Mouse (Mus musculus): ENCODE data around the gene Kdelc2. TPM values are rescaled to one million over a fixed set of nuclear protein-coding genes. Genes with fewer than 3 reads are reported as not detected.

Gene Kdelc2
- polyA plus RNA-seq, 1 experiment from 2014 or later = 8.6 TPM

DNA sequence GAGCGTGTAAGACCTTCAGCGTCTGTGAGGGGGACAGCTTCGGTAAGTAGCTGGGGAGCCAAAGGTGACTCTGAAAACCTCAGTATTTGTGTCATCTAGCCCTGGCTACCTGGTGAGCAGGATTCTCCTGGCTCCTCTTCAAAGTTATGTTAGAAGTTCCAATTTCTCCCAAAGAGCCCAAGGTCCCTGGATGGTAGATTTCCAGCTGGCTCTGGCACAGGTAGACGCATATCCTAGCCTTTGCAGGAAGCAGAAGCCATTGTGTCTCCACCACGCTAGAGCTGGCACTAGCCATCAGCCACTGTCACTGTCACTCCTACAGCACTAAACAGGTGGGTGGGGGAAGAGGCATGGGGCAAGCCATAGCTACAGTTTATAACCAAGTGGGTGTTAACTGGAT is 30.7 kb upstream of the Kdelc2 start:
- Histone ChIP-seq H3K4me1 (no peaks in the 10 kb centered on the region), H3K27ac (no peak overlapping the region), H3K4me3 (no peak overlapping the region), H3K27me3 (ENCODE audit: poor library complexity, severe bottlenecking) (no peaks in the 10 kb centered on the region), H3K9me3 (no peaks in the 10 kb centered on the region), H3K36me3 (replicated peaks) (no peaks in the 10 kb centered on the region)
- WGBS = 95% methylated on average over 5 of the region's 5 CpGs
- no peak for DNase-seq (ENCODE audit: extremely low spot score, low spot score)

DNA sequence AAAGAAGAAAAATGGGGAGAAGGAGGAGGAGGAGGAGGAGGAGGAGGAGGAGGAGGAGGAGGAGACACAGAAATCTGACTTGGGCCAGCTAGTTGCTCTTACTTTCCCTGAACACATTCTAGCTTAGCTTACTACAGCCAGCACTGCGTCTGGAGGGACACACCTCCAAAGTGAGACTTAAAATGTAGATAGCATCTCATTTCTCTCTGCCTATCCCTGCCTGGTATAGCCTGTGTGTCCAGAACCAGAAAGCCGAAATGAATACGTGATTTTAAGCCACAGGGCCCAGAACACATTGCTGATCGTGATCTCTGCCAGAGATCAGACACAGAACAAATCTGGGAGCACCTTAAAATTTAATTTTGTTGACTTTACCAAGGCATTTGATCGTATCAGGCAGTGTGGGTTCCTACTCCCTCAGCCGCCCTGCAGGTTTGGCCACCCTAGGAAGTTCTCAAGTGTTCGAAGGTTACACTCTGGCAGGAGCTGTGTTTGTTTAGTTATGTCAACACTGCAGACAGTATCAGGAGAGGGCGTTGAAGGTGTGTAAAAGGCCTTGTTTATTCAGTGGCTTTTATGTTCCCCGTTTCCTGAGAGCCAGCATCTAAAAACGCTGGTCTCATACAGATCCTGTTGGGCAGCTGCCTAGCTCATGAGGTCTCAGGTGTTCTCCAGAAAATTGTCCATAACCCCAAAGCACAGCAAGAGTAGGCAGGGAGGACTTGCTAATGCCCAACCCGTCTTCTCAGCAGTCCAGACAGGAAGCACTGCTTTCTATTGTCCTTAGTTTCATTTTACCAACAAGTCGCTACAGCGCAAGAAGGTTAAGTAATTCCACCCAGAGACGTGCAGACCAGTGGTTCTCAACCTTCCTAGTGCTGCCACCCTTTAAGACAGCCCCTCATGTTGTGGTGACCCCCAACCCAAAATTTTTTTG is 27.3 kb upstream of the Kdelc2 start:
- DNase-seq (ENCODE audit: extremely low spot score, low spot score) = no peak
- H3K4me3 ChIP-seq = no peak overlapping the region
- no peak overlapping the region for H3K27ac ChIP-seq
- H3K9me3 ChIP-seq = no peaks in the 10 kb centered on the region
- no peaks in the 10 kb centered on the region for H3K4me1 ChIP-seq
- H3K36me3 ChIP-seq (replicated peaks) = no peaks in the 10 kb centered on the region
- H3K27me3 ChIP-seq (ENCODE audit: poor library complexity, severe bottlenecking) = no peaks in the 10 kb centered on the region
- WGBS = 78% methylated on average over 14 of the region's 14 CpGs

DNA sequence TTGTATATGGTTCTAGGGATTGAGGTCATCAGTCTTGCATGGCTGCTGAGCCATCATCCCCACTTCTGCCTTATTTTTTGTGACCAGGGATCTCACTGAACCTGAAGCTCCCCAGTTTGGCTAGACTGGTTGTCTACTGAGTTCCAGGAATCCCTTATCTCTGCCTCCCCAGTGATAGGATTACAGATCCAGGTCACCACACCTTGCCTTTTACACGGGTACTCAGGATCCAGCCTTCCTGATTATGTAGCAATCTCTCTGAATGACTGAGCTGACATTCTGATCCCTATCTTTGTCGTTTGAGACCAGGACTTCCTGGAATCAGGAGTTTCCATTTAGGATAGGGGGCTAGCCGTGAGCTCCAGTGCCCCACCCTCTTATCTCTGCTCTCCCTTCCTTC is 12.5 kb upstream of the Kdelc2 start:
- Histone ChIP-seq H3K36me3 (replicated peaks) (no peaks in the 10 kb centered on the region), H3K9me3 (no peaks in the 10 kb centered on the region), H3K4me1 (no peaks in the 10 kb centered on the region), H3K27ac (no peak overlapping the region), H3K4me3 (no peak overlapping the region), H3K27me3 (ENCODE audit: poor library complexity, severe bottlenecking) (no peaks in the 10 kb centered on the region)
- 68% methylated on average over 3 of the region's 3 CpGs for WGBS
- DNase-seq (ENCODE audit: extremely low spot score, low spot score) = no peak

DNA sequence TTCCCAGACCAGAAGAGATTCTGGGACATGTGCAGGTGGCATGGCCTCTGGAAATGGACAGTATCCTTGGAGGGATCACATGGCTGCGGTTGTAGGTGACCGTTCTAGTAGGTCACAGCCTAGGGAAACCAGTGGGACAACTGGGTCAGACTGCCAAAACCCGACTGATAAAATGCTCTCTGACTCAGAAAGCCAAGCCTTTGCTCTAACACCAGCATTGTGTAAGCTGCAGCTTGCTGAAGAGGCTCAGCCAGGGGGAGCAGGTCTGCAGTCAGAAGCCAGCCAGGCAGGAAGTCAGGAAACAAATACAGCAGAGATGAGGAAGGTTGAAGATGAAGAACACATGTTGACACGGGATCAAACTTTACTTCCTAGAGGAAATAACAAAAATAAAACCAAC is 7.9 kb upstream of the Kdelc2 start:
- Histone ChIP-seq H3K9me3 (no peaks in the 10 kb centered on the region), H3K4me1 (no peaks in the 10 kb centered on the region), H3K27me3 (ENCODE audit: poor library complexity, severe bottlenecking) (no peaks in the 10 kb centered on the region), H3K4me3 (no peak overlapping the region), H3K27ac (no peak overlapping the region), H3K36me3 (replicated peaks) (no peaks in the 10 kb centered on the region)
- 81% methylated on average over 4 of the region's 4 CpGs for whole genome bisulfite sequencing
- no peak for DNase-seq (ENCODE audit: extremely low spot score, low spot score)

DNA sequence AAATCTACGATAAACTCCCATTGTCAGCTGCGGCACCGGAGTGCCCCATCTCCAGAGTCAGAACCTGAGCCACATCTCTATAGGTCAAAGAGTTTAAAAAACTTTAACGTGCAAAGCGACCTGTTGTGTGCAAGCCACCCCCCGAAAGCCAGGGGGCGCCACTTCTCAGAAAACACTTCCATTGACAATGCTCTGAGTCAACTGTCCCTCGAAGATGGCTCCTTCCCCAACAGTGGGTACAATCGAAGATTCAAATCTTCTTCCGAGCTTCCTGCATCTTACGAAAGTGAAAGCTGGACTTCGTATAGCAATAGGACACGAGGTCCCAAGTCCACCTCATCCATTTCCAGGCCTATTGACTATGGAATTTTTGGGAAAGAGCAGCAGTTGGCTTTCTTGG is 7.0 kb upstream of the Kdelc2 start:
- 83% methylated on average over 13 of the region's 13 CpGs for WGBS
- Histone ChIP-seq H3K27me3 (ENCODE audit: poor library complexity, severe bottlenecking) (no peaks in the 10 kb centered on the region), H3K4me1 (no peaks in the 10 kb centered on the region), H3K27ac (no peak overlapping the region), H3K36me3 (replicated peaks) (no peaks in the 10 kb centered on the region), H3K9me3 (no peaks in the 10 kb centered on the region), H3K4me3 (no peak overlapping the region)
- no peak for DNase-seq (ENCODE audit: extremely low spot score, low spot score)

DNA sequence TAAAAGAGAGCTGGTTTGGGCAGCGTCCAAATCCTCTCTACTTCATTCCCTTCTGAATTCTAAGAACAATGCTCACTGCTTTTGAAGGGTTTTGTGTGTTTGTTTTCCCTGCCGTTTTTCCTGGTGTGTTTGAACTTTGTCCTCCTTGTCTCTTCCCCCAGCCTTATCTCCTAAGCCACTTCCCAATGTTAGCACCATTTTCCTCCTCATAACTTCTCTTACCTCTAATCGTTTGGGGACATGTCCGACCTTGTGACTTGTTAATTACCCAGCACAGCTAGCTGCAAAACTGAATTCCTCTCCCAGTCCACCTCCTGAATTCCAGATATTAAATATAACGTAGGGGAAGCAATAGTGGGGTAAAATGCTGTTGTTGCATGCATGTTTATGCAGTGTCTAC is 6.2 kb upstream of the Kdelc2 start:
- DNase-seq (ENCODE audit: extremely low spot score, low spot score) = no peak
- Histone ChIP-seq H3K27me3 (ENCODE audit: poor library complexity, severe bottlenecking) (0 out of 2 replicates have a peak, but pooled peaks cover under 1% of the 10 kb centered on the region), H3K4me3 (no peak overlapping the region), H3K36me3 (replicated peaks) (no peaks in the 10 kb centered on the region), H3K9me3 (no peaks in the 10 kb centered on the region), H3K4me1 (no peaks in the 10 kb centered on the region), H3K27ac (no peak overlapping the region)
- WGBS = 75% methylated on average over 5 of the region's 5 CpGs

DNA sequence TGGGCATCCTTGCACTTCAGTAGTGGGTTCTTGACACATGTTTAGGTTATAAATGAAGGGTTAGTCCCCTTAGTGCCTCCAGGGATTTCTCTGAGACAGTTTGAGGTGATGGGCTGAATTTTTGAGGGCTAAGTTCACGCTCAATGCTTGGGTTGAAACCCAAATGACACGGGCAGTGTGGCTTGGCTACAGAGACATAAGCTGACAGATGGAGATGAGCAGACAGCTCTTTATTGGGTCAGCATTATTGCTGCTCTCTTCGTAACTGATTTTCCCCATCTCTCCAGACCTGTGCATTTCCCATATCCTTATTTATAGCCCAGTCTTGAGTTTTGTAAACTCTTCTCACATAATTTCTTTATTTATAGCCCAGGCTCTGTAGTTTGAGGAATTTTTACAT is 5.7 kb upstream of the Kdelc2 start:
- H3K27me3 ChIP-seq (ENCODE audit: poor library complexity, severe bottlenecking) = 0 out of 2 replicates have a peak, but pooled peaks cover 6% of the 10 kb centered on the region
- no peak for DNase-seq (ENCODE audit: extremely low spot score, low spot score)
- no peaks in the 10 kb centered on the region for H3K9me3 ChIP-seq
- H3K4me3 ChIP-seq = no peak overlapping the region
- no peaks in the 10 kb centered on the region for H3K4me1 ChIP-seq
- WGBS = 89% methylated on average over 3 of the region's 3 CpGs
- H3K27ac ChIP-seq = no peak overlapping the region
- H3K36me3 ChIP-seq (replicated peaks) = no peaks in the 10 kb centered on the region

DNA sequence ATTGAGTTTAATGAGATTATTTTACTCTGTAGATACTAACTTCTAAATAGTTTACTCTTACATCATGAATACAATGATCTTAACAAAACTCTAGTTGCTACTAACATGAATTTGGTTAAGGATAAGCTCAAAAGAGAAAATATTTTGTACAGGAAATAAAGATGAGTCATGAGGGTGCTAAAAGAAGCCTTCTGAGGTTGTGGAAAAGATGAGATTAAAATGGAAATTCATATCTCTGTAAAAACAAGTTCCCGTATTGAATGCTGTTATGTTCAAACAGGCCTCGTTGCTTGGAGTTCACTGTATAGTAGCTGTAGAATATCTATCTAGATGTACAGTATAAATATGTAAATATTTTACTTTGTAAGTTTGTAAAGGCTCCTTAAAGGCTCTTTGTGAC is 3.2 kb upstream of the Kdelc2 start:
- 91% methylated on average over 2 of the region's 2 CpGs for WGBS
- Histone ChIP-seq H3K27me3 (ENCODE audit: poor library complexity, severe bottlenecking) (0 out of 2 replicates have a peak, but pooled peaks cover 8% of the 10 kb centered on the region), H3K36me3 (replicated peaks) (no peaks in the 10 kb centered on the region), H3K4me1 (peaks cover 17% of the 10 kb centered on the region), H3K9me3 (no peaks in the 10 kb centered on the region), H3K27ac (no peak overlapping the region), H3K4me3 (no peak overlapping the region)
- no peak for DNase-seq (ENCODE audit: extremely low spot score, low spot score)

DNA sequence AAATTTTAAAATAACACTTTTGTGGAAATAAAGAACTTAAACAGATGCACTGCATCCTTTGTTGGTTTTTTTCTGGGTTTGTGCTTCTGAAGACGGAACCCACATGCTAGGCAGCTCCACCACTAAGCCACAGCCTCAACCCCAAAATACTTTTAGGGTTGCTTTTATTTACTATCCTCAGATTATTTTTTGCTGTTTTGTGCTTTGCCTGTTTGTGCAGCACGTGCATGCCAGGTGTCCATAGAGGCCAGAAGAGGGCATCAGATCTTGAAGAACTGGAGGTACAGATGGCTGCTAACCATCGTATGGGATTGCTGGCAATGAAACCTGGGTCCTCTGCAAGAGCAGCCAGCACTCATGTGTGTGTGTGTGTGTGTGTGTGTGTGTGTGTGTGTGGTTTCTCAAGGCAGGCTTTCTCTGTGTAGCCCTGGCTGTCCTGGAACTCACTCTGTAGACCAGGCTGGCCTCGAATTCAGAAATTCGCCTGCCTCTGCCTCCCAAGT is 2.7 kb upstream of the Kdelc2 start:
- no peaks in the 10 kb centered on the region for H3K36me3 ChIP-seq (replicated peaks)
- no peak overlapping the region for H3K27ac ChIP-seq
- H3K4me3 ChIP-seq = no peak overlapping the region
- no peak for DNase-seq (ENCODE audit: extremely low spot score, low spot score)
- no peaks in the 10 kb centered on the region for H3K9me3 ChIP-seq
- H3K27me3 ChIP-seq (ENCODE audit: poor library complexity, severe bottlenecking) = 0 out of 2 replicates have a peak, but pooled peaks cover 8% of the 10 kb centered on the region
- 83% methylated on average over 5 of the region's 5 CpGs for WGBS
- H3K4me1 ChIP-seq = peaks cover 17% of the 10 kb centered on the region

DNA sequence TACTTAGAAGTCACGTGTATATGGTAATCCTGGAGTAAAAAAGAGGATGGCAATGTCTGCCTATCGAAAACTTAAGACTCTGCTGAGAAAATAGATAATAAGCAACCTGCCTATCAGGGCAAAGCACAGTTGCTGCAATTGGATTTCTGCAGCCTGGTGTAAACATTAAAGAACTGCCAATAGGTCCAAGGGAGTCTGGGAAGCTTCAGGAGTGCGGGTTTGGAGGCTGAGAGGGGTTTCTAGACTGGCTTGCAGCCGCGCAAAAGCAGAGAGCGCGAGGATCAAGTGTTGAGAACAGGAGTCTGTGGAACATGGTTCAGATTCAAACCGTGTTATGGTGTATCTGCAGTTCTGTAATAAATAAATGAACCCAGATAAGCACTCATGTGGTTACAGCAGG is 1.0 kb downstream of the Kdelc2 start:
- H3K4me3 ChIP-seq = peak overlapping the region; percentile 84
- H3K27ac ChIP-seq = peak overlapping the region; percentile 96
- H3K9me3 ChIP-seq = no peaks in the 10 kb centered on the region
- H3K27me3 ChIP-seq (ENCODE audit: poor library complexity, severe bottlenecking) = 0 out of 2 replicates have a peak, but pooled peaks cover 8% of the 10 kb centered on the region
- DNase-seq (ENCODE audit: extremely low spot score, low spot score) = no peak
- 16% methylated on average over 8 of the region's 8 CpGs for WGBS
- H3K4me1 ChIP-seq = peaks cover 17% of the 10 kb centered on the region
- no peaks in the 10 kb centered on the region for H3K36me3 ChIP-seq (replicated peaks)

DNA sequence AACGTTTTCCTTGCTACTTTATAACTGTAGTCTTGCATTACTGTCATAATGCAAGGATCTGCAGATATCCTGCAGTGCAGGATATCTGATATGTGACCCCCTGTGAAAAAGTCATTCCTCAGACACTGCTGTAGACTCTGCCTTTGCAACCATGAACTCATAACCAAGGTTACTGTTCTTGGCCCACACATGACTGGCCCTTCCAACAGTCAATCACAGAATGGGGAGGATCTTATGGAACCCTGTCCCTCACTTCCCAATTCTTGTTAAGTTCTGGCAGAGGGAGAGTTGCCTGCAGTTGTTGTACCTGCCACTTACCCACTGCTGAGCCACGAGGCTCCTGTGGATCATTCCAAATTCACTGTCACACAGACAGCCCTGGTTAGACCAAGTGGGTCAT is 3.6 kb downstream of the Kdelc2 start:
- H3K4me1 ChIP-seq = peaks cover 17% of the 10 kb centered on the region
- no peaks in the 10 kb centered on the region for H3K36me3 ChIP-seq (replicated peaks)
- H3K4me3 ChIP-seq = no peak overlapping the region
- H3K27ac ChIP-seq = no peak overlapping the region
- H3K27me3 ChIP-seq (ENCODE audit: poor library complexity, severe bottlenecking) = 0 out of 2 replicates have a peak, but pooled peaks cover 8% of the 10 kb centered on the region
- WGBS = 75% methylated on average over 2 of the region's 2 CpGs
- no peaks in the 10 kb centered on the region for H3K9me3 ChIP-seq
- DNase-seq (ENCODE audit: extremely low spot score, low spot score) = no peak

DNA sequence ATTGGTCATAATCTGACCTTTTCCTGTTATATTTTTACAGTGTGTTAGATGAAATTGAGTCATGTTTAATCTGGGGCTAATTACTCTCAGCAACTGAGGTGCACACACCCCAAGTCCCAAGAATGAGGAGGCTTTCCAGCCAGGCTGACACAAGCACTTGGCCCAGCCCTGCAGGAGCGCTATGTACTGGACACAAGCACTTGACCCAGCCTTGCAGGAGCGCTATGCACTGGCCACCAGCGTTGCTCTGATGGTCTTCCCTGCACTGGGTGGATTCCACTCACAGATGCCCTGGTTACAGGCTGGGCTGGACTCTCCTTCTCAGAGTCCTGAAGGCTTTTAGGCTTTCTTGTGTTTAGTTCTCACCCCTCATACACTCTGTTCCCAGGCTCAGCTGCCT is 5.3 kb downstream of the Kdelc2 start:
- Histone ChIP-seq H3K27me3 (ENCODE audit: poor library complexity, severe bottlenecking) (no peaks in the 10 kb centered on the region), H3K4me1 (peaks cover 12% of the 10 kb centered on the region), H3K36me3 (replicated peaks) (no peaks in the 10 kb centered on the region), H3K27ac (no peak overlapping the region), H3K9me3 (no peaks in the 10 kb centered on the region), H3K4me3 (no peak overlapping the region)
- WGBS = 91% methylated on average over 3 of the region's 3 CpGs
- no peak for DNase-seq (ENCODE audit: extremely low spot score, low spot score)

DNA sequence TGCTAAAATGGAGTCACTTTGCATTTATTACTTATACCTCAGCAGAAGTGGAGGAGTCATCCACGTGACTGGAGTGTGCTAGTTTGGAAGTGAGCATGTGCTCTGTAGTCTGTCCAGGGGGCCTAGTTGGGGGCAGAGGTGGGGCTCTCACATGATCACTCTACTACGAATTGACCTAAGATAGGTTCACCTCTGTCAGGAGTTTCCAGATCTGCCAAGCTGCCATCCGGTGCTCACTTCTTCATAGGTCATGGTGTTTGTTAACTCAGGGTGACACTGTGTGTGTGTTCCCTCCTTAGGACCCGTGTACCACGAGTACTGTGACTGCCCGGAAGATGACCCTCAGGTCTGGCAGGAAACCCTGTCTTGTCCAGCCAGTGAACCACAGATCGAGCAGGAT is 6.3 kb downstream of the Kdelc2 start:
- H3K9me3 ChIP-seq = no peaks in the 10 kb centered on the region
- H3K36me3 ChIP-seq (replicated peaks) = no peaks in the 10 kb centered on the region
- no peak overlapping the region for H3K27ac ChIP-seq
- no peak overlapping the region for H3K4me3 ChIP-seq
- peaks cover 2% of the 10 kb centered on the region for H3K4me1 ChIP-seq
- no peak for DNase-seq (ENCODE audit: extremely low spot score, low spot score)
- no peaks in the 10 kb centered on the region for H3K27me3 ChIP-seq (ENCODE audit: poor library complexity, severe bottlenecking)
- 80% methylated on average over 7 of the region's 7 CpGs for WGBS
